Mouse (Mus musculus) heart, embryonic 10.5 days (tissue): ENCODE measurements at regions not wholly inside any gene's neighbourhood (a gene's known extent, or its start where the extent isn't known, plus 50 kb on each side); places are given as distances from the start of the nearest gene placed in this dataset.

Source experiments
- DNase-seq: peaks from one replicate; pipeline ENCODE4 v3.0.0-alpha.2; 2017; ENCODE audit warnings: low spot score
- H3K27ac ChIP-seq: fragments of 300-500 bp; sonication (generic); 2 replicates; pipeline ENCODE4 v1.5.1; 2016; ENCODE audit warnings: mild to moderate bottlenecking
- H3K27me3 ChIP-seq: fragments of 300-500 bp; sonication (generic); 2 replicates; pipeline ENCODE4 v1.6.1; 2016; ENCODE audit warnings: mild to moderate bottlenecking; ENCODE audit not compliant: poor library complexity, insufficient read depth, severe bottlenecking
- H3K36me3 ChIP-seq: fragments of 300-500 bp; sonication (generic); 2 replicates; pipeline ENCODE4 v1.6.1; 2016; ENCODE audit warnings: mild to moderate bottlenecking, moderate library complexity
- H3K4me1 ChIP-seq: fragments of 300-500 bp; sonication (generic); 2 replicates; pipeline ENCODE4 v1.6.1; 2016; ENCODE audit warnings: mild to moderate bottlenecking
- H3K4me3 ChIP-seq: fragments of 300-500 bp; sonication (generic); 2 replicates; pipeline ENCODE4 v1.5.1; 2016; ENCODE audit warnings: mild to moderate bottlenecking, moderate library complexity
- H3K9me3 ChIP-seq: fragments of 300-500 bp; sonication (generic); 2 replicates; pipeline ENCODE4 v1.6.1; 2016; ENCODE audit warnings: mild to moderate bottlenecking, moderate library complexity
- WGBS: fragments of 180-500 bp; shearing (Covaris S2); methylation state at CpG from one replicate; pipeline ENCODE4 v1.1.7; 2016; 5-methylcytosine and 5-hydroxymethylcytosine counted together

GRCm38 (mm10) chr12:28150759-28151158 is 401.4 kb downstream of the Dcdc2c start:
- no peaks in the 10 kb centered on the region for H3K36me3 ChIP-seq
- no peaks in the 10 kb centered on the region for H3K9me3 ChIP-seq
- no peaks in the 10 kb centered on the region for H3K27me3 ChIP-seq
- no peak for DNase-seq
- H3K27ac ChIP-seq = no peak overlapping the region
- WGBS = 72% methylated on average over 4 of the region's 4 CpGs
- H3K4me1 ChIP-seq = no peaks in the 10 kb centered on the region
- no peak overlapping the region for H3K4me3 ChIP-seq

DNA sequence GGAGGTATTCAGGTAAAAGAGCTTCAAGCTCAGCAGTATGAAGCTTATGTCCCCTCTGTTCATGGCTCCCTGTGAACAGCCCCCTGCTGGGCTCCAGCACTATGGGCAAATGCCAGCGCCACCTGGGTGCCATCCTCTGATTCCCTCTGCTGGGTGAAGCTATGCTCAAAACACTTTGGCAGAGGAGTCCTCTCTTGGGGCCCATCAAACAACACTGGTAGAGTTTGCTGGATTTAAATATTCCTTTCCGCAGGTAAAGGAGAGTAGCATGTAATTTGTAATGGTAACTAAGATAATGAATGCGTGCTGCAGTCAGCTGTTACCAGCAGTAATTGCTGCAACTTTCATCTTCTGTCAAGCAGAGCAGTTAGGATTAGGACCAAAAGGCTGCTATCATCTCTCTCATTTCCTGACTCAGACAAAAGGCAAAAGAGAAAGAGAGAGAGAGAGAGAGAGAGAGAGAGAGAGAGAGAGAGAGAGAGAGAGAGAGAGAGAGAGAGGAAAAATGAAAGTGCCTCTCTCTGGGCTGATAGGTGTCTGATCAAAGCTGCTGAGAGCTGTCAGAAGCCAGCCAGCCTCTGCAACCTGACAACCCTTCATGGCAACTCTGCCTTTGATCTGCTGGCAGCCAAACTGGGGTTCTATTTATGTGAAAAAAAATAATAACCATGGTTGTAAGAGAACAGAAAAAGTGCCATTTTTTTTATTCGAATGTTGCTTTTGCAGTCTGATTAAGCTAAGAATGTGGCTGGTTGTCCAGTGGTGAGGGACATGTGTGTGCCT is 416.2 kb downstream of the Dcdc2c start:
- Histone ChIP-seq H3K4me3 (no peak overlapping the region), H3K36me3 (no peaks in the 10 kb centered on the region), H3K4me1 (peaks cover 14% of the 10 kb centered on the region), H3K27ac (no peak overlapping the region), H3K9me3 (no peaks in the 10 kb centered on the region), H3K27me3 (no peaks in the 10 kb centered on the region)
- DNase-seq = no peak
- WGBS = 61% methylated on average over 4 of the region's 4 CpGs

DNA sequence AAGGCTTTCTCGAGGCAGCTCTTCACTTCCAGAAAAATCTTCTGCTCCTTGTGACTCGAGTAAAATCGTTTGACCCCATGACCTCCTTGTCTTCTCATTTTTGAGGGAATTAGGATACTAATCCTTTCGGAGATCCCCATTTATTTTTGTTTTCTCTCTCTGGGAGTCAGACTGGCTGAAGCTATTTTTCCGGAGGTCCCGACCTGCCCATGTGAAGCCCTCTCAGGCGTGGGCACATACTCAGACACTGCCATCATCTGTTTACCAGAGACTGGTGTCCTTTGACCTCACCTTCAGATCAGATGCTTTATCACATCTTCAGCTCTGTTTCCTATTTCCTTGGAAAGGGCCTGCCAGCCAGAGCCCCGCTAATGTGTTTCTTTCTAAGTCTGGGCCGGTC is 429.4 kb downstream of the Dcdc2c start:
- DNase-seq = peak; percentile 42
- Histone ChIP-seq H3K27me3 (no peaks in the 10 kb centered on the region), H3K36me3 (no peaks in the 10 kb centered on the region), H3K9me3 (no peaks in the 10 kb centered on the region), H3K4me1 (peaks cover 9% of the 10 kb centered on the region; the same call in 1 of the 2 replicates), H3K27ac (peak overlapping the region; percentile 31; the same call in 1 of the 2 replicates), H3K4me3 (no peak overlapping the region)
- WGBS = 43% methylated on average over 9 of the region's 9 CpGs

- Histone ChIP-seq H3K27me3 (no peaks in the 10 kb centered on the region), H3K36me3 (no peaks in the 10 kb centered on the region), H3K27ac (no peak overlapping the region), H3K4me1 (peaks cover 9% of the 10 kb centered on the region; the same call in 1 of the 2 replicates), H3K9me3 (no peaks in the 10 kb centered on the region), H3K4me3 (no peak overlapping the region)
- peak; percentile 25 for DNase-seq
- WGBS = 57% methylated on average over 3 of the region's 3 CpGs
These were observed 432.1 kb downstream of the Dcdc2c start for GRCm38 (mm10) chr12:28120106-28120505.

DNA sequence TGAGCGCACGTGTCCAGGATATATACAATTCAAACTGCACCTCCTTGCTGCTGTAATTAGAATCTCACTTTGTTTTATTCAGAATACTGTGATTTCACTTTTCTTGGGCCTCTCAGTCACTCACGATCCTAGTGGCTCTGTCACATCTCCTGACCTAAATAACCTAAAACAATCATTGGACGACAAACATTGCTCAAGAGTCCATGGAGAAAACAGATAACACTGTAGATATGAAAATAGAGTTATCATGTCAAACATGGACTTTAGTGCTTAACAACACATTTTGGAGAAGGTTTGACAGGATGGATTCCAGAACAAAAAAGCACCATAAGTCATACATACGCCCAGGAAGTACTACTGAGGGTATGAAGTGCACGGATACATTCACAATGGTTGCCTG is 461.5 kb downstream of the Dcdc2c start:
- Histone ChIP-seq H3K27me3 (no peaks in the 10 kb centered on the region), H3K9me3 (no peaks in the 10 kb centered on the region), H3K36me3 (no peaks in the 10 kb centered on the region), H3K4me3 (no peak overlapping the region), H3K4me1 (peaks cover 4% of the 10 kb centered on the region; the same call in 1 of the 2 replicates), H3K27ac (no peak overlapping the region)
- DNase-seq = no peak
- WGBS = 79% methylated on average over 6 of the region's 6 CpGs

DNA sequence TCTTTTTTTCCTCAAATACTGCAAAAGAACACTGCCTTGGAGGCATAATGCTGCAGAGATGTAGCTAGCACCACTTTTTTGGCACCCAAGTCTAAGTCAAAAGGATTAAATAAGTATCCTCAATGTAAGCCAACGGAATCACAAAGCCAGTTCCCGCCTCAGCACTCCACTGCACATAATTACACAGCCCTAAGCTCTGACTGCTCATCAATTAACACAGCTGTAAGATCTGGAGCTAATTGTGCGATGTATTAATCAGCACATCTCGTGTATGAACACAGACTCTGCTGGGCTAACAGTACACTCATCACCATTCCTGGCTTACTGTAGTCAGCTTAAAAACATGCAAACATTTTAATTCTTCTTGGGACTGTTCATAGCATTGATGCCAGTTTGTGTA is 466.7 kb downstream of the Dcdc2c start:
- Histone ChIP-seq H3K27ac (no peak overlapping the region), H3K4me3 (no peak overlapping the region), H3K27me3 (no peaks in the 10 kb centered on the region), H3K4me1 (peaks cover 4% of the 10 kb centered on the region; the same call in 1 of the 2 replicates), H3K36me3 (no peaks in the 10 kb centered on the region), H3K9me3 (no peaks in the 10 kb centered on the region)
- DNase-seq = no peak
- WGBS = 91% methylated on average over 4 of the region's 4 CpGs

DNA sequence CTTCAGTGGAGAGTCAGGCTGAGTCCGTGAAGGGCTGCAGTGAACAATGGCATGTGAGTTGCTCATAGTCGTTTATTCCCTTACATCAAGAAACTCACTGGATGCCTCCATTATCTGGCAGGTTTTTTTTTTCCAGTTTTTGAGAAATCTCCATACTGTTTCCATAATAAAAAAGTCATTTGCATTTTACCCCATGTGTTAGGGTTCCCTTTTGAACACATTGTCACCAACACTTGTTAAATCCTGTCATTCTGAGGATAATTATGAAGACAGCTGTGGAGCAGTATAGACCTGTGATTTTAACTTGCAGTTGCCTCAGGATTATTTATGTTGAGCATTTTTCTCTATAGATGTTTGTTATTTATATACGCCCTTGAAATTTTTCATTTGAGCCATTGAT is 475.6 kb downstream of the Dcdc2c start:
- Histone ChIP-seq H3K27me3 (no peaks in the 10 kb centered on the region), H3K36me3 (no peaks in the 10 kb centered on the region), H3K4me3 (no peak overlapping the region), H3K27ac (no peak overlapping the region), H3K4me1 (no peaks in the 10 kb centered on the region), H3K9me3 (no peaks in the 10 kb centered on the region)
- DNase-seq = no peak
- 84% methylated on average over 3 of the region's 3 CpGs for WGBS

GRCm38 (mm10) chr12:28068584-28068983 is 483.6 kb downstream of the Dcdc2c start:
- H3K9me3 ChIP-seq = no peaks in the 10 kb centered on the region
- no peaks in the 10 kb centered on the region for H3K4me1 ChIP-seq
- WGBS = 85% methylated on average over 2 of the region's 2 CpGs
- H3K4me3 ChIP-seq = no peak overlapping the region
- H3K27me3 ChIP-seq = no peaks in the 10 kb centered on the region
- no peak for DNase-seq
- no peaks in the 10 kb centered on the region for H3K36me3 ChIP-seq
- no peak overlapping the region for H3K27ac ChIP-seq

DNA sequence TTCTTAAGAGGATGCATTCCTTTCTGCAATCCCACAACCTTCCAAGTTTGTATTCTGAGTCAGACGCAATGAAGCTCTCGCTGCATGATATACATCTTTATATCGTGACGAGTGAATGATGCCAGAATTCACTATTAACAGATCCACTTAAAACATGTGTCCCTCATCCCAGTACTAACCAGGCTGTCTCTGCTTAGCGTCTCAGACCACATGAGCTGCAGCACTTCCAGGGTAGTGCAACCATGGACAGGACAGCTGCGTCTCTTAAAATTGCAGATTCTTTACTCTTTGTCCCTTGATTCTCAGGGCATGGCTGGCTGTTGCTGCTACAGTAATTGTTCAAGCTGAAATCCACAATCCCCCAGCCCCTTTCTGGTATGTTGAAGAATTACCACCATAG is 491.9 kb downstream of the Dcdc2c start:
- Histone ChIP-seq H3K27me3 (no peaks in the 10 kb centered on the region), H3K4me3 (no peak overlapping the region), H3K36me3 (no peaks in the 10 kb centered on the region), H3K9me3 (no peaks in the 10 kb centered on the region), H3K27ac (no peak overlapping the region), H3K4me1 (peaks cover 4% of the 10 kb centered on the region; the same call in 1 of the 2 replicates)
- WGBS = 68% methylated on average over 6 of the region's 6 CpGs
- no peak for DNase-seq

- no peak overlapping the region for H3K27ac ChIP-seq
- H3K27me3 ChIP-seq = no peaks in the 10 kb centered on the region
- peaks cover 4% of the 10 kb centered on the region; the same call in 1 of the 2 replicates for H3K4me1 ChIP-seq
- no peak overlapping the region for H3K4me3 ChIP-seq
- no peak for DNase-seq
- H3K9me3 ChIP-seq = no peaks in the 10 kb centered on the region
- WGBS = 33% methylated on average over 4 of the region's 4 CpGs
- no peaks in the 10 kb centered on the region for H3K36me3 ChIP-seq
These were observed 496.5 kb downstream of the Dcdc2c start for GRCm38 (mm10) chr12:28055518-28056280.

DNA sequence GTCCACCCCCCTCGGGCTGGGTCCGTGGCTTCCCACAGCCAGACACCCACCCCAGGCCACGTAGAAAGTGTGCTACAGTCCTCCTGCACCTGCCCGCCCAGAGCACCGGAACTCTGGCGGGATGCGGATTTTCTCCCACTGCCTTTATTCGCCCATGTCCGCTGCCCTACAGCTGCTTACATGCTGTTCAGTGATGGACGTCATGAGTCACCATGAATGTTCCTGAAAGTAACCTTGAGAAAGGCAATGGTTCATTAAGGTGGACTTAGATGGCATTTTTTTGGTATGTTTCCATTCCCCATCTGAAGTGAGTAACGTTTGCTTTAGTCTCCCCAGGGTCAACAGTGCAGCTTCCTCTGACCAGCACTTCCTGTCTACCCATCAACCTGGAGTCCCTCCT is 497.8 kb downstream of the Dcdc2c start:
- no peaks in the 10 kb centered on the region for H3K27me3 ChIP-seq
- no peak overlapping the region for H3K4me3 ChIP-seq
- 86% methylated on average over 11 of the region's 11 CpGs for WGBS
- DNase-seq = no peak
- H3K36me3 ChIP-seq = no peaks in the 10 kb centered on the region
- H3K27ac ChIP-seq = no peak overlapping the region
- H3K9me3 ChIP-seq = no peaks in the 10 kb centered on the region
- H3K4me1 ChIP-seq = peaks cover 4% of the 10 kb centered on the region; the same call in 1 of the 2 replicates

DNA sequence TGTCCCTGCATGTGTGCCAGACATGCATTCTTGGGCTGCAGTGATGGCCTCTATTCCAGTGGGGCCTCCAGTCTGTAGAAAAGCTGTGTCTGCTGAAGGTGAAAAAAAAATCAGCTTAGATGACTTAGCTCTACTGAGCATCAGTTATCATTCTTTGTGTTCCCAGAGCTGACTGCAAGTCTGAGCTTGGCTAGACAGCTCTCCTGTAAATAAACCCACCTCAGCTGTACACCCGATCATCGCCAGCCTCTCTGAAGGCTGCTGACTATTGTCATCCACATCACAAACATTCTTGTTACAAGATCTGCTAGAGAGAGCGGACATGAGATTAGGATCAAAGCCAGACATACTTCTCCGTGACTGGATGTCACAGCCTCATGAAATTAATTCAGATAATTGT is 504.2 kb downstream of the Dcdc2c start:
- Histone ChIP-seq H3K4me3 (no peak overlapping the region), H3K36me3 (no peaks in the 10 kb centered on the region), H3K9me3 (no peaks in the 10 kb centered on the region), H3K27ac (no peak overlapping the region), H3K27me3 (no peaks in the 10 kb centered on the region), H3K4me1 (0 out of 2 replicates have a peak, but pooled peaks cover 6% of the 10 kb centered on the region)
- no peak for DNase-seq
- WGBS = 59% methylated on average over 4 of the region's 4 CpGs

DNA sequence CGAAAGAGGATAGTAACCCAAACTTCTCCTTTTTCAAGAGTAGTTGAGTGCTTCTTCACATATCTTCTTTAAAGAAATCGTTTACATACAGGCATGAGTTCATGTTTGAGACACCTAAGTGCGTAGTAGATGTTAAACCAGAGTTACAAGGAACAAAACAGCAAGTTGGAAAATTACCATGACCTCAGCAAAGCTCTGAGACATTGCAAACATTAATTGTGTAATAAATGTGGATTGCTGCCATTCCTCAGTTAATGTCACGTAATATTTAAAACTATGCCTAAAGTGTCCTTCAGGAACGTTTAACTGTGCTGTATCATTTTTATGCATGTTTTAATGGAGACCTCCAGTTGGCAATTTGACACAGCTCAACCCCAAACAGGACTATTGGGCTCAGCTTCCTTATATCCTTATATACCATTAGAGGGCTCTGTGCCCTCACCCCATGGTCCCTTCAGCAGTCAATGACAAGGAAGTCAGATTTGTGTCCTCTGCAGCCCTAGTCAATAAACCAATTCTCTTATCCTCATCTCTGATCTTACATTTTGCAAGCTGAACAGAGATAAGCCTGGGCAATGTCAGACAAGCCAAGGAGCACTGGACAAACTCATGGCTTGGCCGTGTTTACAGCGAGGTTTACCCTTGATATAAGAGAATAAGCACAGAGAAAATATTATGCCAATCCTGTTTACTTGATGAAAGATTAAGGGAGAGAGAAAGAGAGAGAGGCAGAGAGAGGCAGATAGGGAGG is 513.9 kb downstream of the Dcdc2c start:
- no peaks in the 10 kb centered on the region for H3K4me1 ChIP-seq
- H3K9me3 ChIP-seq = no peaks in the 10 kb centered on the region
- H3K27me3 ChIP-seq = no peaks in the 10 kb centered on the region
- WGBS = 76% methylated on average over 7 of the region's 7 CpGs
- no peak overlapping the region for H3K4me3 ChIP-seq
- DNase-seq = no peak
- H3K27ac ChIP-seq = no peak overlapping the region
- no peaks in the 10 kb centered on the region for H3K36me3 ChIP-seq
